Mouse (Mus musculus) midbrain, embryonic 14.5 days (tissue): ENCODE results near the gene Bphl. TPM values are rescaled to one million over a fixed set of nuclear protein-coding genes. Genes with fewer than 3 reads are reported as not detected.

Experiments used
- ATAC-seq: fragments of 200-750 bp; cut with Nextera tagmentation; 2 replicates; pipeline ENCODE4 v1.8.0; 2017; ENCODE audit warnings: moderate number of reproducible peaks, moderate library complexity; ENCODE audit not compliant: low FRiP score, low TSS enrichment
- DNase-seq: peaks from one replicate; pipeline ENCODE4 v3.0.0-alpha.2; 2015
- H3K27ac ChIP-seq: fragments of 300-500 bp; sonication (generic); replicated peaks from 2 replicates; pipeline ENCODE4 v1.5.1; 2014; ENCODE audit warnings: mild to moderate bottlenecking, low read depth, low read length, moderate library complexity
- H3K27me3 ChIP-seq: fragments of 300-500 bp; sonication (generic); 2 replicates; pipeline ENCODE4 v1.6.1; 2014; ENCODE audit warnings: low read length, control low read depth, mixed read lengths; ENCODE audit not compliant: control insufficient read depth, insufficient read depth
- H3K36me3 ChIP-seq: fragments of 300-500 bp; sonication (generic); 2 replicates; pipeline ENCODE4 v1.6.1; 2014; ENCODE audit warnings: low read length, control low read depth; ENCODE audit not compliant: control insufficient read depth, insufficient read depth
- H3K4me1 ChIP-seq: fragments of 300-500 bp; sonication (generic); 2 replicates; pipeline ENCODE4 v1.6.1; 2014; ENCODE audit warnings: mild to moderate bottlenecking, antibody characterized with exemption, low read length, control low read depth; ENCODE audit not compliant: control insufficient read depth, insufficient read depth
- H3K4me2 ChIP-seq: fragments of 300-500 bp; sonication (generic); 2 replicates; pipeline ENCODE4 v1.6.1; 2014; ENCODE audit warnings: mild to moderate bottlenecking, low read length, moderate library complexity
- H3K4me3 ChIP-seq: fragments of 300-500 bp; sonication (generic); replicated peaks from 2 replicates; pipeline ENCODE4 v1.5.1; 2014; ENCODE audit warnings: low read depth, low read length
- H3K9ac ChIP-seq: fragments of 300-500 bp; sonication (generic); replicated peaks from 2 replicates; pipeline ENCODE4 v1.6.1; 2014; ENCODE audit warnings: mild to moderate bottlenecking, low read length, moderate library complexity
- H3K9me3 ChIP-seq: fragments of 300-500 bp; sonication (generic); 2 replicates; pipeline ENCODE4 v1.6.1; 2016; ENCODE audit warnings: low read length, control low read depth, mixed read lengths; ENCODE audit not compliant: control insufficient read depth
- WGBS: fragments of 180-500 bp; shearing (Covaris S2); extraction: QIAGEN DNeasy Blood & Tissue Kit; methylation state at CpG from one replicate; pipeline ENCODE4 v1.1.7; 2014; 5-methylcytosine and 5-hydroxymethylcytosine counted together
- polyA plus RNA-seq: library from polyadenylated mRNA; unstranded; fragments of >200 nt; fragmentation: Nextera tagmentation; extraction: Ambion mirVana; gene quantifications from 2 replicates; pipeline ENCODE4 v1.2.1, GENCODE M21; 2014

The Bphl gene
- polyA plus RNA-seq, 1 experiment from 2014 or later: 36.8 TPM

DNA sequence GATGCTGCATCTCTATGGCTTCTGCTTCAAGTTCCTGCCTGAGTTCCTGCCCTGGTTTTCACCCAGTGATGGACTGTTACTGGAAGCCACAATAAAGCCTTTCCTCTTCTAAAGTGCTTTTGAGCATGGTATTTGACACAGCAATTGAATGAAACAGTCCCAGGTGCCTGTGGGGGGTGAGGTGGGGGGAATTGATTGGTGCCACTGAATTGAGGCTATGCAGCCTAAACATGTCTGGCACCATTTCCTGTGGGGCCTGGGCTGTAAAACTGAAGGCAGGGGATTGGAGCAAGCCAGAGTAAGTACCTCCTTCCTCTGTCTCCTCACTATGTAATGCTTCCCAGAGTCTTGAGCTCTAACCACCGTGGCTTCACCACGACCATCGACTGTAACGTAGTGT, 77.3 kb downstream of the Bphl start:
- Histone ChIP-seq H3K36me3 (no peaks in the 10 kb centered on the region), H3K4me3 (no peak overlapping the region), H3K4me2 (no peak overlapping the region), H3K27me3 (no peaks in the 10 kb centered on the region), H3K27ac (no peak overlapping the region), H3K9ac (no peak overlapping the region), H3K9me3 (no peaks in the 10 kb centered on the region), H3K4me1 (no peaks in the 10 kb centered on the region)
- ATAC-seq (no peak), DNase-seq (no peak)
- 94% methylated on average over 4 of the region's 4 CpGs for WGBS

DNA sequence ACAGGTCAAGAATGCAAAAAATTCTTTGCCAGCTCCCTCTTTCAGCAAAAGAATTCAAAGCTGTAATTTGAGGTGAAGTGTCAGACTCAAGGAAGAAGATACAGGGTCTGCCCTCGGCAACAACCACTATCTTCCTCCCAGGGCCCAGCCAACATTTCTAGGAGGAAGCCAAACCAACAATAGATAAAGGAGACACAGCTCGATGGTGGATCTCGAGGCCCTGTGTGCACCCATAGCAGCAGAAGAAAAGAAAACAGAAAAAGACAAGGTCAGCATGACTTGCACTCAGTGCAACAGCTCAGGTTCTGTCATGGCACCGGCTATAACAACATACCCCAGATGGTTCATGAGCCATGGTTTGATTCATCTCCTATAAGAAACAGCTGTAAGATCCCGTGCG, 79.1 kb downstream of the Bphl start:
- no peaks in the 10 kb centered on the region for H3K36me3 ChIP-seq
- H3K9ac ChIP-seq: no peak overlapping the region
- 88% methylated on average over 6 of the region's 6 CpGs for WGBS
- H3K27ac ChIP-seq: no peak overlapping the region
- no peak for ATAC-seq
- H3K4me2 ChIP-seq: no peak overlapping the region
- no peaks in the 10 kb centered on the region for H3K9me3 ChIP-seq
- H3K4me3 ChIP-seq: no peak overlapping the region
- no peaks in the 10 kb centered on the region for H3K27me3 ChIP-seq
- DNase-seq: no peak
- H3K4me1 ChIP-seq: no peaks in the 10 kb centered on the region

DNA sequence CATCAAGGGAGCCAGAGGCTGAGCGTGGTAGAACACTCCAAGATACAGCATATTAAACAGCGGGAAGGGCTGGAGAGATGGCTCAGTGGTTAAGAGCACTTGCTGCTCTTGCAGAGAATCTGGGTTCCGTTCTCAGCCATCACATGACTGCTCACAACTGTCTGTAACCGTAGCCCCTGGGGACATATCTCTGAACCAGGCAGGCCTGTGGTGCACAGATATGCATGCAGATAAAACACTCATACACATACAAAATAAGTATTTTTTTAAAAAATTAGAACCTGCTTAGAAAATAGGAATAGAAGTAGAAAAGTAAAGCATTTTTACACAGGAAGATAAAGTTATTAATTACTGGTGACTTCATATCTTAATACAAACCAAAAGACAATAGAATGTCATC, 81.4 kb downstream of the Bphl start:
- no peak overlapping the region for H3K27ac ChIP-seq
- no peak overlapping the region for H3K9ac ChIP-seq
- no peaks in the 10 kb centered on the region for H3K9me3 ChIP-seq
- H3K4me3 ChIP-seq: no peak overlapping the region
- no peak overlapping the region for H3K4me2 ChIP-seq
- DNase-seq: no peak
- no peaks in the 10 kb centered on the region for H3K27me3 ChIP-seq
- H3K36me3 ChIP-seq: peaks cover 8% of the 10 kb centered on the region; the same call in 1 of the 2 replicates
- H3K4me1 ChIP-seq: peaks cover 14% of the 10 kb centered on the region
- no peak for ATAC-seq
- 76% methylated on average over 4 of the region's 4 CpGs for WGBS

DNA sequence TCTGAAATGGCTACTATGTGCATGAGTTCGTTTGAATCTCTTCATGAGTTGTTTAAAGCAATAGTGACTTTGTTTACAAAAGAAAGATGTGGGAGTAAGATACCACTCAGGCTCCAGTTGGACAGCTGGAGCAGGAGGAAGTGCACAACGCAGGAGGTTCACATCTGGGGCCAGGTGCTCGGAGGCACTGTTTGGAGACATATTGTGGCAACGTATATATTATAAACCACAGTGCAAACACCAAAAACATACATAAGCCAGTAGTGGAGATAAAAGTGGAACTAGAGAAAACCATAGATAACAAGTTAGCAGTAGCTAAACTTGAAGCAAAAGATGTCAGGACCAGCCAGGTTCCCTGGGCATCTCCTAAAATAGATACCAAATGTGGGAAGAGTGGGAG, 82.0 kb downstream of the Bphl start:
- Histone ChIP-seq H3K4me3 (no peak overlapping the region), H3K4me2 (no peak overlapping the region), H3K27ac (no peak overlapping the region), H3K9ac (no peak overlapping the region), H3K36me3 (peaks cover 14% of the 10 kb centered on the region), H3K27me3 (no peaks in the 10 kb centered on the region), H3K9me3 (no peaks in the 10 kb centered on the region), H3K4me1 (peaks cover 20% of the 10 kb centered on the region)
- no peak for ATAC-seq
- WGBS: 88% methylated on average over 4 of the region's 4 CpGs
- DNase-seq: no peak

DNA sequence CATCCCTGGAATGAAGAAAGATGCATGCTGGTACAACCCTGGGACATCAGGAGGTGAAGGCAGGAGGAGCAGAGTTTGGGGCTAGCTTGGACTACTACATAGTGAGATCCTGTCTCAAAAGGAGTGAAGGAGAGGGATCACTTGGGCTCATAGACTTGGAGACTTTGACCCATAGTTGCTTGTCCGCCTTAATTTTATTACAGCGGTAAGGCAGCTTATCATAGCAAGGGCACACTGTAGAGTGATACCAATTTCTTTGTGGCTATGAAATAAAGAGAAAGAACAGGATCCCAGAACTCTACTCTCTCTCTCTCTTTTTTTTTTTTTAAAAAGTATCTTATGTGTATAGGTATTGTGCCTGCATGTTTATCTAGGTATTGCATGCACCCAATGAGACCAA, 83.1 kb downstream of the Bphl start:
- no peaks in the 10 kb centered on the region for H3K9me3 ChIP-seq
- WGBS: 97% methylated on average over 2 of the region's 2 CpGs
- no peak for ATAC-seq

More for the DNA sequence above, 83.1 kb downstream of the Bphl start:
- Histone ChIP-seq H3K4me3 (no peak overlapping the region), H3K27ac (no peak overlapping the region), H3K27me3 (no peaks in the 10 kb centered on the region), H3K36me3 (peaks cover 23% of the 10 kb centered on the region), H3K9ac (no peak overlapping the region), H3K4me1 (peaks cover 32% of the 10 kb centered on the region), H3K4me2 (no peak overlapping the region)
- no peak for DNase-seq

Other genes starting within 250 kb of the Bphl start
- gene Serpinb6e, start 194.2 kb upstream of the Bphl start, polyA plus RNA-seq: not detected in 2 replicates
- 0.16 TPM in 1 of 2 replicates, not detected in the other for gene Serpinb6c, start 131.9 kb upstream of the Bphl start, polyA plus RNA-seq
- 4.7 and 9.4 TPM in 2 replicates for gene Nqo2, start 72.9 kb upstream of the Bphl start, polyA plus RNA-seq
- 4.2 and 4.7 TPM in 2 replicates for gene Ripk1, start 35.2 kb upstream of the Bphl start, polyA plus RNA-seq
- 31.0 and 40.0 TPM in 2 replicates for gene Serpinb6a, start 34.8 kb upstream of the Bphl start, polyA plus RNA-seq
- 2,201 and 2,712 TPM in 2 replicates for gene Tubb2a, start 40.4 kb downstream of the Bphl start, polyA plus RNA-seq
- 758 and 1,005 TPM in 2 replicates for gene Tubb2b, start 92.9 kb downstream of the Bphl start, polyA plus RNA-seq
- gene Psmg4, start 125.4 kb downstream of the Bphl start, polyA plus RNA-seq: 79.2 and 96.7 TPM in 2 replicates